Mouse (Mus musculus) cerebellum, postnatal 10 days (tissue): Measurements from ENCODE around the gene St6galnac6.

Source experiments
- DNase-seq, 2 experiments: peaks; one replicate each; pipeline ENCODE4 v3.0.0; 2021; ENCODE audit warnings: mixed read lengths in 2 of 2

St6galnac6 gene

DNA sequence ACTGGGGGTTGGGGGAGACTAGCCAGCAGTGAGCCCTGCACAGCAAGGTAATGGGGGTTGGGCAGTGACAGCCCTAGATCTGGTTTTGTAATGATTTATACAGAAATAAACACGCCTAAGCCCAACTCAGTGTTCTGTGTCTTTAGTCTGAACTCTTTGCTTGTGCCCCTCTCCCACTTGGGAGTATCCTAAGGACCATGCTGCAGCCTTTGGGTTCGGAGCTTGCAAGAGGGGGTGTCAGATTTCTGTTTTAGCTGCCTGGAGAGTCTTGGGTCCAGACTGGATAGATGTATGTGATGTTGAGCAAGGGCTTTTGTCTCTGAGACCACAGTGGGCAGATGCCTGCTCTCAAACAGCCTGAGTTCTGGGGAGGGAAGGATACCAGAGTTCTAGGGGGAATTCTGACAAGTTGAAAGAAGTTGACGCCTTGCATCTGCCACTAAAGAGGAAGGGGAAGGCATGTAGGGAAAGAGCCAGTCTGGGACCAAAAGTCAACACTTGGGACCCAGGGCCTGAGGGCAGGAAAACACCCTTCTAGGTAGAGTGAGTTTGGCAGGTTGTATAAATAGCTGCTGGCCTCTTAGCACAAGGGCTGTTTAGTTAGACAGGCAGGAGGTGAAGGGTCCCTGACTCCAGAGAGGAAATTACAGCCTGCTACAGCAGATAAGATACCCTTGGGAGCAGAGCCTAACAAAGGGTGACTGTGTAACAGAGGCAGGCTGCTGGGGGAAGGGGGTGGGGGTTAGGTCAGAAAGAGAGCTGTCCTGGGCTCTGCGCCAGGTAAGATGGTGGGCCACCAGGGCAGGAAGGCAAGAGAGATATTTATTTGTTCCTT lies 21.4 kb downstream of the St6galnac6 start:
- peak in 1 of 2 experiments; percentile 62 for DNase-seq

DNA sequence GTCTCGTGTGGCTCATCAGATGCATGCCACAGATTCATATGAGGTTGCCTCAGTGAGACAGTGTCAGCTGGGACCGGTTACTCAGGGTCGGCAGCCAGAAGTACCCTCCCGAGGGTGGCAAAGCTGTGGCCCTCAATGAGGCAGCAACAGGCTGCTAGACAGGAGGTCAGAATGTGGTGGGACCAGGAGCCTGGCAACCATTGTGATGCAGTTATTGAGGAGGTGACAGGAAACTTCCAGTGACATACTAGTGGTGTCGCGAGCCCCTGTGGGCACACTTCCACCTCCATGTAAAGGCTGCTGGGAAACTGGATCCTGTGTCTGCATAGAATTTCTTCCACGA lies 22.0 kb downstream of the St6galnac6 start, which contains the start of gene Ak1:
Gene Ak1 (plus strand): TSS at position 242 of the 343 bp plus-strand sequence.
- no peak for DNase-seq

DNA sequence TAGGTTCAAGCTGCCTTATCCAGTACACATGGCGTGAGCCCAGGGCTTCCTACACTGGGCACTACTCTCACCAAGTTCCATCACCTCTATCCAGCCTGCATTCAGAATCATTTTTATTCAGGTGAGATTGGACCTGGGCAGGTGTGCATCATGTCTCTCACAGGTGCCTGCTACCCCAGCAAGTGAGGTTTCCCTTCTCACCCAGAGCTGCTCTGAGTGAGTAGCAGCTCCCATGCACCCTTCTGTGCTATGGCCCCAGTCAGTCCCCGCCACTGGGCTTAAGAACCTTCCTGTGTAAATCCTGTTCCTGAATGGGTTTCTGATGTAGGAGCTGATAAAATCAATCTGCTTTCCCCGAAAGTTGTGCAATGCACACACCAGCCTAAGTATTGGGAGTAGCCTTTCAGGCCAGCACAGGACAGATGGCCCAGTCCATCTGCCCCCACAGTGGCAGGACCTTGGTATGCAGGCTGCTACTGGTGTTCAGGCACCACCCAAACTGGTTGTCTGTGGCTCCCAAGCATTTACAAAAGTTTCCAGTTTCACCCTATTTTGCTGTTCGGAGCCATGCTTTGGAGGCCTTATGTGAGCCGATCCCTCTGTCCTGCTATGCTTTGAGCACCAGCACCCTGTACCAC lies 24.7 kb downstream of the St6galnac6 start:
- DNase-seq, result no peak

DNA sequence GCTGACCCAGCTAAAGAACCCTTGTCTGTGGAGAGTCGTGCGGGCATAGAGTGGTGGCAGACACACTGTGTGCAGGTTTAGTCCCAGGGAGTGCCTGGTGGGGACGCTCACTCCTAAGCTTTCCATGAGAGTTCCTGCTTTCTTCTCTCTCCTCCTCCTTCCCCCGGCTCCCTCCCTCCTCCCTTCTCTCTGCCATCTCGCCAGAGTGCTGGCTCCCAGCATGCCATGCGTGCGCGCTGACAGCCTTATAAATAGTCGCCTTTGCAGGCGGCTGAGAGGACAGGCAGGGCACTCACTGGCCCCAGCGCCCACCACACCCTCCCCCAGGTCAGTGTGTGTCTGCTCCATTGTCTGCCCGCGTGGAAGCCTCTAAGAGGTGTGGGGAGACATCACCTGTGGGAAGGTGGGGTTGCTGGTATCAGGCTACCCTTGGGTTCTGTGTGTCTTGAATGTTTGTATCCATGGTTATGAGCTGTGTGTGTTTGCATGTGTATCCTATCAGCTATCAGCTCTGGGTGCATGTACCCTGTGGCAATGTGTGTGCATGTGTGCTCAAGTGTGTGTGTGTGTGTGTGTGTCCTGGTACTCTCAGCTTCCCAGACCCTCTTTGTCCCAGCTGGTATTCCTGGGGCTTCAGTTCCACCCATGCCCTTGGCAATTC lies 25.8 kb downstream of the St6galnac6 start:
- peak; percentile 86 to 88 for DNase-seq

DNA sequence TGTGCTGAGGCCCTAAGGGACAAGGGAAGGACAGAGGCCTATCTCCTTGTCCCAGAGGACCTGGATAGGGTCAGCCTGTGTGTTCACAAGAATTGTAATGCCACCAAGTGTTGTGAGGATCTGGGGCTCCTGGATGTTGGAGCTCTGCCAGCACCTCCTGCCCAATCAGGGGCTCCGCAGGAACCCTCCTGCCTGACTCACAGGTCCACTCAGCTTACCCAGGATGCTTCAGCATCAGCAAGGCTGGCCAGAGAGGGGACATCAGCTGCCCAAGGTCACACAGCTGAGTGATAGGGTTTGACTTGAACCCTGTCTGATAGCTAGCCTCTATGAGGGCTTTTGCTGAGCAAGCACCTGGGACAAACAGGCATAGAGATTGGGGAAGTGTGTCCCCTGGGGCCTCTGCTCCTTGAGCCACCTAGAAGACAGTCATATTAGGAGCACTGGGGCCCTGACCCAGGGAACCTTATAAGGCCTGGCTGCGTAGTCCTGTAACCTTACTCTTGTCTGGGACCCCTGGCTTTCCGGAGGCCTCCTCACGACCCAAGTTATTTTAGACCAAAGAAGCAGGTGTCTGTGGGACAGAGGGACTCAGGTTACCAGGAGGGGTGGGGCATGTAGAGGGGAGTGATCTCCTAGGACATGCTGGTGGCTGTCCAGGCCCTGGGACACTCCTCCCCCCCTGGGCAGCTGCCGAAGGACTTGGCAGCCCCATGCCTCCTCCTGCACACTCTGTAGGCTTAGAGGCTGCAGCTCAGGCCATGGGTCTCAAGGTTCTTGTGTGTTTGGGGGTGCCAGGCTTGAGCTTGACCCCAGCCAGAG lies 26.6 kb downstream of the St6galnac6 start:
- peak; percentile 65 to 72 for DNase-seq

DNA sequence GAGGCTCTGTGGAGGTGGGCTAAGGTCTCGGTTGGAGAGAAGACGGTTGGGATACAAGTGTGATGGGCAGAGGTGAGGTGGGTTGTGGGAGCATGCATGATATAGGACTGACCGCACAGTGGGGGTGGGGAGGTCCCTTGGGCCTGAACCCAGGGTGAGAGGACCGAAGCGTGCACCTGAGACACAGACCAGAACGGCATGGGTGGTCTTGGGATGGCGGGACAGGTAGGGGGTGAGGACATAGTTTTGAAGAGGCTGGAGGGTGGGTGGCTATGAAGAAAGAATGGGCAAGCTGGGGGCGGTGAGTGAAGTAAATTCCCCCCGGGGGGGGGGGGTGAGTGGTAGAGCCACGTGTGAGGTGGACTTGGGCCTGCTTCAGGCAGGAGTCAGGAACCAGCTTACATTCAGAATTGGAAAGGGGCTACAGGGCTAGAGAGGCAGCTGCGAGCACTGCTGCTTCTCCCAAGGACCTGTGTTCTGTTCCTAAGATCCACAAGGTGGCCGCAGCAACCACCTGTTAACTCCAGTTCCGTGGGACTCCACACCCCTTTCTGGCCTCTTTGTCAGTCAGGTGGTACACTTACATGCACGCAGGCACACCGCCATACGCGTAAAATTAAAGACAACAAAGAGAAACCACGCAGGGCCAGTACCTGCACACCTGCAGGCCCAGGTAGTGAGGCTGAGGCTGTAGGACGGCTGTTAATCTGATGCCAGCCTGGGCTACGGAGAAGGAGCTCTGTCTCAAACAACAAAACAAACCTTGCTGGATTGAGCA lies 27.9 kb downstream of the St6galnac6 start:
- DNase-seq, result peak; percentile 37 to 42

DNA sequence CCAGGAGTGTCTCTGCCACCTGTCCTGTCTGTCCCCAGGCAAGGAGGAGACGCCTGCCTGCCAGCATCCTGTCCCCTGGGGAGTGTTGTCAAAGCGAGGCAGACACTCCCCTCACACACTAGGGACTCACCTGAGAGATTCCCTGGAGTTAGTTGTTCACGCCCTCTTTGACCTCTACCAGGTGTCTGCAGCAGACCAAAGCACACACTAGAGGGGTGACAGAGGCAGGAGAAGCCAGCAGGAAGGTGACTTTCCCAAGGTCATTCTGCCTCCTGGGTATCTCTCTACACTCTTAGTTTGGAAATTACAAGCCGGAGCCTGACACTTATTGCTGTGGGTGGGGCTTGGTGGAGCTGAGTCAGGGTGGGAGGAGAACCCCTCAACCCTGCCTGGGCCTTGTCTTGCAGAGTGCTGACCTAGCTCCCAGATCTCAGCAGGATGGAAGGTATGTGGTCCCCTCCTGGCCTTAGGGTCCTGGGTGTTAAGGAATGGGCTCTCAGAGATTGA lies 28.6 kb downstream of the St6galnac6 start:
- no peak for DNase-seq

DNA sequence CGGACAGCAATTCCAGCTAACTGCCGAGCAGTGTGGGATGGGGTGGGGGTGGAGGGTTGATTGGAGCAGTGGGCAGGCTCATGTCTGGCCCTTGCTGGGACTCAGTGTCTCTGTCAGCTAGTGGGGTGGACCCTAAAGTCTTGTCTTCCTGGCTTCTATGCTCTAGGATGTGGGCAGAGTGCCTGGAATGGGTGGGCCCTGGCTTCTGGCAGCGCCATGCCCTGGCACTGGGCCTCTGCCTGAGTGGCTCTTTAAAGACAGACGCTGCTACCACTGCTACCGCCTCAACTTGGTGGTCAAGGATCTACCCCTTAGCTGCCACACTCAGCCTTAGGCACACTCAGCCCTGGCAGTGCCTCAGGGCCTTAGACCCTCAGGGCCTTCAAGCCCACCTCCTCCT lies 29.2 kb downstream of the St6galnac6 start:
- peak; percentile 90 to 92 for DNase-seq

DNA sequence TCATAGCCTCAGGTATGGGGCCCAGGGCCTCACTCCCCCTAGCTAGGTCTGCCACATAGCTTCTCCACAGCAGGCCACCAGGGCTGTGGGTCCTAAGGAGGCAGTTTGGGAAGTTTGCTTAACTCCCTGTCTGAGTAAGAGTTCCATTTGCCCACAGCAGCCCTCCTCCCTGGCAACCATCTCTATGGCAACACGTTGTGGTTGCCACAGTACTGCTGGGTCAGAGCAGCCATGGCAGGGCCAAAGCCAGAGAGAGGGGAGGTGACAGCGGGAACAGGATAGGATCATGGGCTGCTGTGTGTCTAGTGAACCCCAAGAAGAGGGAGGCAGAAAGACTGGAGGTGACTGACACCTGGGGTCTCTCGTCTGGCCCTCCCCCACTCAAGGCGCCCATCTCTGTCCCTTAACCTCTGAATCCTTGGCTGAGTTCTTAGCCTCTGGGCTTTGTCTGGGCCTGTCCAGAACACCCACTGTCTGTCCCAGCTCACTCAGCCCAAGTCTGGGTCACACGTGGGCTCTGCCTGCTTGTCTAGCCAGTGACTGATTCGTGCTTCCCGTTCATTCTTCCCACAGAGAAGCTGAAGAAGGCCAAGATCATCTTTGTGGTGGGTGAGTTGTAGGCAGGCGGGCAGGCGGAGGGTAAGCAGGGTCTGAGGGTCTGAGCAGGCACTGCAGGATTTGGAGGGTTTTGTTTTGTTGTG lies 29.9 kb downstream of the St6galnac6 start:
- DNase-seq, result peak; percentile 71 to 74

DNA sequence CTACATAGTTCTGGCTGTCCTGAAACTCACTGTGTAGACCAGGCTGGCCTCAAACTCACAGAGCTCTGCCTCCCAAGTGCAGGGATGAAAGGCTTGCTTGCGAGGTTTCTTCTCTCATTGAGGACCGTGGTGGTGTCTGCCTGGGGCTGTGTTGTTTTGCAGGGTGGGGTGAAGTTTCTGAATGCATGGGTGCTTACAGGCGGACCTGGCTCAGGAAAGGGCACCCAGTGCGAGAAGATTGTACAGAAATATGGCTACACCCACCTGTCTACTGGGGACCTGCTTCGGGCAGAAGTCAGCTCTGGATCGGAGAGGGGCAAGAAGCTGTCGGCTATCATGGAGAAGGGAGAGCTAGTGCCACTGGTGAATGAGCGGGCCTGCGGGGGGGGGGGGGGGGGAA lies 30.5 kb downstream of the St6galnac6 start:
- no peak for DNase-seq

DNA sequence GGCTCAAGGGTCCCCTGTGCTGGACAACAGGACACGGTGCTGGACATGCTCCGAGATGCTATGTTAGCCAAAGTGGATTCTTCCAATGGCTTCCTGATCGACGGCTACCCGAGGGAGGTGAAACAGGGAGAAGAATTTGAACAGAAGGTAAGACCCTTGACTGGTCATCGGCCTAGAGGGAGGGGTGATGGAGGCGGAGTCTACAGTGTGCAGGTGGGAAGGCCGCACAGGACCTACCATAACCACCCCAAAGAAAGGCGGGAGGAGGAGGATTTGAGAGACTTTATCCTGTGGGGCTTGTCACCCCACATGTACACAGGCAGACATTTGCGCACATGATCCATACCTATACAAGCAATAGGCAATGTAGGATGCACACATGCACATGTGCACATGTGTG lies 31.5 kb downstream of the St6galnac6 start:
- DNase-seq, result no peak

DNA sequence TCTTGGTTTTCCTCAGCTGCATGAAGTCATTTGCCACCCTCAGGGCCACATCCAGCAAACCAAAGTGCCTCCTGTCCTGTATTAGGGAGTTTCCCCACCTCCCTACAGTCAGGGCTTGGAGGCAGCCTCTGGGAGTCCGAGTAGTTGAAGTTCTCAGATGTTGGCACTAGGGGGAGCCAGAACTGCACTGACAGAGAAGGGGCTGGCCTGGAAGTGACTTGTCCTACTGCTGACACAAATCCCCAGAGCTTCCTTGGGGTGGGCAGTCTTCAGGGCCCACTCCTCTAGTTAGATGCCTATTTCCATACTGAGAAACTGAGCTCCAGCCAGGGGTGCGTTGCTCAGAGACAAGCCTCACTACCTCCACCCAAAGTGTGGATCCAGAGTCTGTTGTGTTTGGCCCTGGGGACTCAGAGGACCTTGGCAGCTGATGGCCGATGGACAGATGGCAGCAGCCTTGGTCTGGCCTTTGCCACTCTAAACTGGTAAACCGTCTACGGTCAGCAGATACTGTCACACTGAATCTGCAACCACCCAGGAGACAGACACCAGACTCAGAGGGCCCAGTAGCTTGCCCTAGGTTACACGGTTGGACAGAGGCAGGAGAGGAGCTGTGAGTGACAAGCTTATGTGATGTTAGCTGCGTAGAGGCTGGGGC lies 32.4 kb downstream of the St6galnac6 start:
- DNase-seq, result peak; percentile 89 to 92

DNA sequence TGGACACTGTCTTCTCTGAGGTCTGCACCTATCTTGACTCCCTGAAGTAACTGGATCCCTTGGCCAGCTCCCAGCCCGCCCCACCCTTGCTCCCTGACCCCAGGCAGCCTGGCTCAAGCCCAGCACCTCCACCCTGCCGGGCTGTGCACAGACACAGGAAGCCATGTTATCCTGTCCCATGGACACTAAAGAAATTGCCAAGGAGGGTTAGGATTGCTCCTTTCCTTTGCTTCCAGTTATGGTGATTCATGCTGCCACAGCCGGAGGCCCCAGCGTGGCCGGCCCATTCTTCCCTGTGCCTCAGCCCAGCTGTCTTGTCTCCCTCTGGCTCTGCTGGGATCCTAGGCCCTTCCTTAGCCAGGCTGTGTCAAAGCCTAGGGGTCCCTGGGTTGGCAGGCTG lies 34.2 kb downstream of the St6galnac6 start:
- no peak for DNase-seq

DNA sequence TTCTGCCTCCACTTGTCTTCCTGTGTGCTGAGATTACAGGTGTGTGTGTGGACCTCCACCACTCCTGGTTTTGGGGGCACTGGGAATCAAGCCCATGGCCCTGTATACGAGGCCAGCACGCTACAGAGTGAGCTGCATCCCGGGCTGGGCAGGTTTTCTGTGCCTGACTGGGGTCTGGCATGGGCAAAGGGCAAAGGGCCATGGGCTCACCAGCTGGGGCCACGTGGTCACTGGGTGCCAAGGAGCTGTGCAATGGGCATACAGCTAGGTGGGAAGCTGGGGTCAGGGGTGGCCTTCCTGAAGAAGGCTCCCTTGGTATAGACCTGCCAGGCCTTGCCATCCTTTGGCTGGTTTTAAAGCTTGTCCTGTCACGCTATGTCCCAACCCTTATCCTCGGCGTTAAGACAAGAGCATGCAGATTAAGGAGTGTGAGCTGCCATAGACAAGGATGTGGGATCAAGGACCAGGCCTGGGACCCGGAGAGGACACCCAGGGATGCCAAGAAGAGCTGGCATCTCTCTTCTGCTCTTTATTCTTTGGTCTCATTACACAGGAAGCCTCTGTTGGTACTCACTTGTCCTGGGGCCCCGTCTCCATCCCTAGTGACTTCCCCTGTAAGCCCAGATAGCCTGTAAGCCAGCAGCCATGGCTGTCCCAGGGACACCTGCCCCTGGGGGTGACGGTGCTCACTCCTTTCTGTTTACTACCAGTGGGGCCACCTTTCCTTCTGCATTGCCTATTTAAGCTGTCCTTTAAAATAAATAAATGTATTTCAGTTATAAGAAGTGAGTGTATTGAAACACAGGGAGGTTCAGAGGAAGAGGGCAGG lies 35.0 kb downstream of the St6galnac6 start:
- DNase-seq, result no peak

DNA sequence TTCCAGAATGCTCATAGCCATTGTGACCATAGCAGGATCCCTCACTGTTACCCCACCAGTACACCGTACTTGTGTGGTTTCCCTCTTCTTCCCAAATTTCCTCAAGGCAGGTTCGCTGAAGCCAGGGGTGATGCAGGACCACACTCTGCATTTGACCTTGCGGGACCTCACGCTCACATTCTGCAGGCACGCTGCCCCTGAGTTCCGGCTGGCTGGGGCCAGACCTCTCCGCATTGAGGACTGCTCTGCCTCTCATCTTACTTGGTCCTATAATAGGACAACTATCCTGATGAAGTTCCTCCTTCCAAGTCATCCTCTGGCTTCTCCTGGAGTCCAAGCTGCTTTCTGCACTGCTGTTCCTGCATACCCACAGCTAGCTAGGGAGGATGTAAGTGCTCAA lies 37.1 kb downstream of the St6galnac6 start:
- no peak for DNase-seq

DNA sequence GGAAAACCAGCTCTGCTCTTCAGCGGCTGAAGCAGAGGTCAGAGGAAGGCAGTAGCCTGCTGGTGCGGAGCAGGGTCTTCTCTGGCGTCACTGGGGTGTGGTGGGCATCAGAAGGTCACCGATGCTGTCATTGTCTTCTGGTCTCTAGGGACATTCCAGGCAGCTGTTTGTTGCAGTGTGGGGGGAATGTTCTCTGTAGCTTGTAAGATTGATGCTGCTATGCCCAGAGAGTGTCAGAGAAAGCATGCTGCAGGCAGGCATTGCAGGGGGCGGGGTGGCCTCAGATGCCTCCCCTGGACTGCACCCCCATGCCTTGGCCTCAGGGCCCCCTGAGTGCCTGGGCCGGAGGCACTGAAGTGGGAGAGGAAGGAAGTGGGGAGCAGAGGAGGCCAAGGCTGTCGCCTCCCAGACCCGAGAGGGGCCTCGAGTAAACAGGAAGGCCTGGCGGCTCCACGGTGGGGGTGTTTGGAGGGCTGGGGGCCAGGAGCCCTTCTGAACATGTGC lies 38.3 kb downstream of the St6galnac6 start:
- no peak for DNase-seq

DNA sequence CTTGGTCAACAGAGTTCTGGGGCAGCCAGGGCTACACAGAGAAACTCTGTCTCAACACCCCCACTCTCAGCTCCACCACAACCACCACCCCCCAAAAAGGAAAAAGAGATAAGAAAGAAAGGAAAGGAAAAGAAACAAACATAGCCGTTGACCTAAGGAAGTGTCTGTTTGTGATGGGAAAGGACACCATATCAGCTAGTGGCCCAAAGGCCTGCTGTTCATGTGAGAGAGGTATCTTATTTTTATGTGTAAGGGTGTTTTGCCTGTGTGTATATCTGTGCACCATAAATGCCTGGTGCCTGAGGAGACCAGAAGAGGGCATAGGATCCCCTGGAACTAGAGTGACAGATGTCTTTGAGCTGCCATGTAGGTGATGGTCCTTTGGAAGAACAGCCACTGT lies 40.1 kb downstream of the St6galnac6 start:
- DNase-seq, result no peak

DNA sequence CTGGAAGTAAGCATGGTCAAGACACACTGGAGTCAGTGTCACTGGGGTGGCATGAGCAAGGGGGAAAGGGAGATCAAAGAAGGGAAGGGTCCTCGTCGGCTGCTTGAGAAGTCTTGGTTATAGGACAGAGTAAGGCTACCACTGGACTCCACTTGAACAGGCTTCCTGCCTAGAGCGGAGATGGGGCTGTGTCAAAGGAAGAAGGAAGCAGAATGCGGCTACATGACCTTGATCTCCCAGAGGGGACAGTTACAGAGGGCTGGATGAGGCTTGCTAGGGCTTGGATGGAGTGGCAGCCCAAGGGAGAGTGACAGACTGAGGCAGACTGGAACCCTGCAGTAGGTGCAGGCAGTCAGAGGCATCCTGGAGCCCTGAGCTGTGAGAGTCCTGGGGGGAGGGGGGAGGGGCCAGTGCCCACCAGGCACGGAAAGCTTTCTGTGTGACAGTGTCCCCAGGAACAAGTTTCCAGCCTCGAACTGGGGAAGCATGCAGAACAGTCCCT lies 41.1 kb downstream of the St6galnac6 start:
- no peak for DNase-seq

DNA sequence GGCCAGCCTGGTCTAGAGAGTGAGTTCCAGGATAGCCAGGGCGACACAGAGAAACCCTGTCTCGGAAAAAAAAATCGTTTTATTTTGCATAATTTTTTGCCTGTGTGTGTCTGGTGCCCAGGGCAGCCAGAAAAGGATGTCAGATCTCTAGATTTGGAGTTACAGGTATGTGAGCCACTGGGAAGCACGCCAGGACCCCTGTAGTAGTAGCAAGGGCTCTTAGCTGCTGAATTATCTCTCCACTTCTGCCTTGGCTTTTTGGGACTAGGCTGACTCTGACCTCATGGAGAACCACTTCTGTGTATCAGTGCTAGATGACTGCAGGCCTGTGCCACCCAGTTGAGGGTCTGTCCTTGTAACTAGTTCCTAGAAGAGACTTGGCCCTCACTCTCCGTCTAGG lies 42.3 kb downstream of the St6galnac6 start:
- peak; percentile 51 to 55 for DNase-seq
